Mouse (Mus musculus) retina, postnatal 7 days (tissue): ENCODE results near the gene Atp2a2.
A peak's percentile ranks its signal among the peaks of the same experiment; 100 is the strongest.

Experiments used
- DNase-seq: peaks from one replicate; pipeline ENCODE4 v3.0.0-alpha.2; 2012; ENCODE audit warnings: low read depth, low spot score

The Atp2a2 gene

DNA sequence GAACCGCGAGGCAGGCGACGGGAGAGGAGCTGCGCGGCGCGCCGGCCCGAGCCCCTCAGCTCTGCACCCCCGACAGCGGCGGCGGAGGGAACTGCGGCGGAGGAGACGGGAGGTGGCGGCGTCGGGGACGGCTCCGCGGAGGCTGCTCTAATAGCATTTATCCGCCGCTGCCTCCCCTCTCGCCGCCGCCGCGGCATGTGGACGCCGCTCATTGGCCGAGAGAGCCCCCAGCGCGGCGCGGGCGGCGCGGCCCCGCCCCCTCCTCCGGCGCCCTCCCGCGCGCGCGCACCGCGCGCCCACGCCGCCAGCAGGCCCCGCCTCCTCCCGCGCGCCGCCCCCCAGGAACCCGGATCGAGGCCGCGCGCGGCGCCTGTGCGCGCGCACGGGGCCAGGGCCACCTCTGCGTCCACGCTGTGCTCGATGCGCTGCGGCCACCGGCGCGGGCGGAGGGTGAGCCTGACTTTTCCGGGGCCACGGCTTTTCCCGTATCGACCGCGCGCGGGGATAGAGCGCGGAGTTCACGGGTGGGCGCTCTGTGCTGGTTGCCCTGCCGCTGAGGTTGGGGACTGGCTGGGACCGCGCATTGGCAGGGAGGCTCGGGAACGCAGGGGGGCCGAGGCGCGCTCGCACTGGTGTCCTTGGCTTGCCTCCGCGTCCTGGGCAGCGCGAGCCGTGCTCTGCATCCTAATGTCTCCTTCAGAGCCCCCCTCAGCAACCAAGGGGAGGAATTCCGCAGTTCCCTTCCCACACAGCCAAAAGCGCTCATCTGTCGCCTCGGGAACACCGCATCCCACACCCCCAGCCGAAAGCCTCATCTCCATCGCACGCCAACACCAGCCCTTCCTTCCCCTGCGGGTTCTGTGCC is at the start of gene Atp2a2:
Gene Atp2a2, minus strand, starts transcription at position 149 of the 865 bp plus-strand sequence.
- peak; percentile 91 for DNase-seq

- DNase-seq, result no peak
Measured at GRCm38 (mm10) chr5:122550460-122550859, 48.4 kb upstream of the Atp2a2 start.

DNA sequence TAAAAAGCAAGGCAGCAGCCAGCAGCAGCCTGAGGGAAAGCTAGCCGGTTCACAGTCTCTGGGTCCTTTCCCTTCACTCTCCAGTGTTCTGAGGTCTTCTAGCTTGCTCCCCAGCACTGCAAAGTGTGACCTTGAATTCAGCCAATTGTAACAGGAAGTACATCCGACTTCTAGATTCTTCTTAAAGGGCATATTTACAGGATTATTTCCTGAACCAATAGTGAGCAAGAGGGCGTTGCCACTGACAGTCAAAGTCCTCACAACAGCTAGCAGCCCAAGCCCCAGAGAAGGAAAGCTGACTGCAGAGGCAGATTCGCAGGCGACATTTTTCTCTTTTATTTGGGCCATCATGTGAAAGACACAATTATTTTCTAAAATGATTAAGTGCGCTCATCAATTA is 46.6 kb upstream of the Atp2a2 start:
- DNase-seq, result no peak

DNA sequence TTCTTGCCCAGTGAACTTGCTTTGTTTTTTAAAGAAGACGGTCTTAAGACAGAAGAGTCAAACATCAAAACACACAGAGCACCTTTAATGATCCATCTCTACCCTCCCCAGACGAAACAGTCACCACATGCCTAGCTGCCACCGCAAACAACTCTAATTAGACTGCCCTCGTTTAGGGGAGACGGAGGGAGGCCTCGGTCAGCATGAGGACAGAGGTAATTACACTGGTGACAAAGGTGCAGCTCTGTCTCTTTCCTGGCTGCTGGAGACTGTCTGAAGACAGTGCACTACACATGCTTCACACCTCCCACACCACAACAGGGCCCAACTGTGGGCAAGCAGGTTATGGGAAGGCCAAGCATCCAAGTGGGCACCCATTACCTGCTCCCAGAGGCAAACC is 45.8 kb upstream of the Atp2a2 start:
- DNase-seq, result no peak

- peak; percentile 16 for DNase-seq
Measured at GRCm38 (mm10) chr5:122547251-122547714, 45.3 kb upstream of the Atp2a2 start.

DNA sequence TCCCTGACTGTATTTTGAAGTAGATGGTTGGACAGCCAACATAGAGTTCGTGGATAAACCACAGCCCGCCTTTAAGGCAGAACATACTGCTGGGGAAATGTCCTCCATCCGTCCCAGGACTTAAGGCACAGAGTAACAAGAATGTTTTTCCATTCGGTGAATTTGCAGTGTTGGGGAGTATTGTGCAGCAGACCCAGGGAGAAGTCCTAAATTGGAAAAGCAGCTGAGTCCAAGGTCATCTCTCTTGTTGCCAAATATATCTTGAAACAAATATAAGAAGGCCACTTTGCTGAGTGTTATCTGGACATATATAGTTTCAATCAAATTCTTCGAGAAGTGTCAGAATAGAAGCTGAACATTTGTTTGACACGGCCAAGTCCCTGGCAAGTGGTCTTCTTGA is 41.4 kb upstream of the Atp2a2 start:
- DNase-seq, result no peak

DNA sequence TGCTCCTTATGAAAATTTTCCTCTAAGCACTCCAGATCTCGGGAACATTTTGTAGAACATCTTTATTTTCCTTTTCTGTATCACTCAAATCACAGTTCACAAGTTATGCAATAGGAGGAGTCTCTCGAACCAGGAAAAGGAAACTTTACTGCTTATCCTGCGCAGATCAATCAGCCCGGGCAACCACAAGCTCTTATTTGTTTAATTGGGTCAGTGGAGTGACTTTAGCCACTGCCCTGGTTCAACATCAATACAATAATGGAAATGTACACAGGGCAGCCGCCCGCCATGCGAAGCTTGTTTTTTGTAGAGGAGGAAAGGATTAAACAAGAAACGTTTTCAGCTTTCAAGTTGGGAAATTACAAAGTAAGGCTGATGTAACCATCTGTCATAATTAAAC is 39.8 kb upstream of the Atp2a2 start:
- no peak for DNase-seq

DNA sequence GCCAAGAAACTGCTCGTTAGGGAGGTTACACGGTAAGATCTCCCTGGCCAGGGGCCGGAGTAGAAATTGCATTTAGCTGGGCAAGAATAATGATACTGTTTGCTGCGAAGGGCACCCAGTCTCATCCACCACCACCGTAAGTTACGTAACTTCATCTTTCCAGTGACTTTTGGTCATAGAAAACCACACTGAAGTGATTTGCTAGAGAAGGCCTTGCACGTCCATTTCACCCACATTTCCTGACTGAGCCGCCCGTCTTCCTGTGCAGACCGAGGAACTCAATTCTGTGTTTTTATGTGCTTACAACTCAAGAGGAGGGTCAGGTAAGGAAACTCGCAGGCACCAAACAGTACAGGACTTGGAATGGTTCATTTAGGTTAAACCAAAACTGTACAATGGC is 36.1 kb upstream of the Atp2a2 start:
- DNase-seq, result no peak

GRCm38 (mm10) chr5:122537654-122538053 is 35.6 kb upstream of the Atp2a2 start:
- DNase-seq, result no peak

DNA sequence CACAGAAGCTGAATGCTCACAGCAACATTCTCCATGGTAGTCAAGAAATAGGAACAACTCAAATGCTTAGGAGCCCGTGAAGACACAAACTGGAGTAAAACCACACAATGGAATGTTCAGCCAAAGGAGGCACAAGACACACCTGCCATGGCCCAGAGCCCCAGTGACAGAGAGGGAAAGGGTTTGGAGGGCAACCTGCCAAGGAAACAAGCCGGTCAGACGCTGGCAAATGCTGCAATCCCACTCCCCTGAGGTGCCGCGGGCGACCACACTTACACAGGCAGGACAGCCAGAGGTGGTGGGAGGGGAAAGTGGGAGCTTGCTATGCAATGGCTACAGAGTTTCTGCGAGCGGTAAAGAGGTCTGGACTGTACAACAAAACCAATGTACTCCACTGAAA is 31.9 kb upstream of the Atp2a2 start:
- DNase-seq, result no peak

- no peak for DNase-seq
Measured at GRCm38 (mm10) chr5:122529913-122530604, 28.0 kb upstream of the Atp2a2 start.

GRCm38 (mm10) chr5:122529316-122529715 is 27.3 kb upstream of the Atp2a2 start:
- DNase-seq, result no peak

GRCm38 (mm10) chr5:122528591-122528990 is 26.6 kb upstream of the Atp2a2 start:
- DNase-seq, result no peak

- DNase-seq, result no peak
Measured at GRCm38 (mm10) chr5:122527761-122528160, 25.7 kb upstream of the Atp2a2 start.

DNA sequence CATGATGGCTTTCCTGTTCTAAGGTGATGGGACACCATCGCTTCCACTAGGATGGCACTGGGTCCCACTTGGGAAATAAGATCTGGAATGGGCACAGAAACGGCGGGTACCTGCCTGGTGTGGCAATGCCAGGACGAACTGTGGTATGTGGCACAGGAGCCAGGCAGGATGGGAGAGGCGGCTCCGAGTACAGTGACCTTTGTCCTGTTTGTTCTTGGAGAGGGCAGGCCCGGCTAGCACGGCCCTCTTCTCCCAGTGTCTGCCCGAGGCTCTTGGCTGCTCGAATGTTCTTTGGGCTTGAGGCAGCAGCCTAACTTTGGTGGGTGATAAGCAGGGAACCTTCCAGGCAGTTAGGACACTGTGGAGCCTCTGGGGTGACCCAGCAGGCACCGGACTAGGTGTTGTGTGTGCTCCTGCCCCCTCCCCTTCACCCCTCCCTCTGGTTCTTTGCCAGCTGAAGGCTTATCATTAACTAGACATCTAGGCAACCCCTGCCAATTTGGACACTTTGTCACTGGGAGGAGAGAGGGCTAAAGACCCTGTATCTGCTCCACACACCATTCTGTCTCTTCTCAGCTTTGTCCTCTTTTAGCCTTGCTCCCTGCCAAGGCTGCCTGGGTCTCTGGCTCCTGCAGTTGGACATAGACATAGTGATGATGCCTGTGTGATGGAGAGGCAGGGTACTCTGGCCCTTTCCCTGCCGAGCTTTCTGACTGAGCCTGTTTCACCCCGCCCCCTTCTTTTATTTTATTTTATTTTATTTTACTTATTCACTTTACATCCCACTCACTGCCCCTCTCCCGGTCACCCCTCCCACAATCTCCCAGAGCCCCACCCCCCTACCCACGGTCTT is 25.1 kb upstream of the Atp2a2 start:
- DNase-seq, result no peak

DNA sequence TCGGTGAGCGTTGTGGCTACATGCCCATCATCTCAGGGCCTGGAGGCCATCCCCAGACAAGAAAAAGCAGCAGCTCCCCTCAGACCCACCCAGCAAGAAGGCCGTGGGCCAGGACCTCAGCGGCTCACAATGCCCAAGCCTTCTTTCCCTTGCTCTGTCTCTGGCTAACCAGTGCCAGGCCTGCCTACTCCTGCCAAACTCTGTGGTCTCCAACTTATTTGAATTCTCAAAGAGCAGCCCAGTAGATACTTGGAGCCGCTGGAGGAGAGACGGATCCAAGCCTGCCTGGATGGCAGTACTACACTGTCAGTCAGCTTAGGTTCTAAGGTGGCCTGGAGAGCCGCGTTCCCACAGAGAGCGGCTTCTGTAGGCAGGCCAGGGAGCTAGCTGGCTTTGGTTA is 24.4 kb upstream of the Atp2a2 start:
- no peak for DNase-seq

- DNase-seq, result no peak
Measured at GRCm38 (mm10) chr5:122525238-122525931, 23.4 kb upstream of the Atp2a2 start.

DNA sequence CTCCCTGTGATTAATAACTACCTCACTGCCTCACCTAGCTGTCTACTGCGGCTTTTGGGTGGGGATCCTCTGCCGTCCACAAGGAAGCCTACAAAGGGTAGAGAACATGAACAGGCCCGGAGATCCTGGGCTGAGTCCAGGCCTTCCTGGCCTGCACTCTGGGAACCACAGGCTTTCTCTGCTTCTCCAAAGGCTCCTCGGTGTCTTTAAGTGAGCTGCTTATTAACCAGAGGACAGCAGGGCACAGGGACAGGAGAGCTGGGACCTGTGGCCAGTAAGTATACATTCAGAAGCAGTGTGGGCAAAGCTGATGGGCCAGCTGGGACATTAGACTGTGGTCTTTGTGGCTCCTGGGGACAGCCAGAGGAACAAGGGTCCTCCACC is 22.8 kb upstream of the Atp2a2 start:
- no peak for DNase-seq

GRCm38 (mm10) chr5:122524244-122524643 is 22.2 kb upstream of the Atp2a2 start:
- no peak for DNase-seq

DNA sequence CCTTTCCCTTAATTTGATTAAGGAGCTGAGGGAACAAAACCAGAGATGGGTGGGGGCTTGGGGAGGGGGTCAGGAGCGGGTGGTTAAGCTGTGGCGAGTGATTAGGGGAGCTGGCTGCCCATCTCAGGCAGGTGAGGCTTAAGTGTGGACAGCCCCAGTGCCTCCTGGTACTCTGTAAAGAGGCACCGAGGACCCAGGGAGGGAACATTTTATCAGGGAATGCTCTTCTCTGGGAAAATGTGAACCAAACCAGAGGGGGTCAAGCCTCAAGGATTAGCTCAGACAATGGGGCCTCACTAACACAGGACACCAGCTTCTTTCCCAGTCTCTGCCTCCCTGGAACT is 19.1 kb upstream of the Atp2a2 start:
- no peak for DNase-seq
